Mouse (Mus musculus) lung, postnatal 0 days (tissue): Measurements from ENCODE around the gene Medag.

Experiments
- CTCF ChIP-seq: IDR thresholded peaks from 2 replicates; pipeline ENCODE4 v1.5.1; 2016; ENCODE audit warnings: antibody characterized with exemption, mild to moderate bottlenecking
- EP300 ChIP-seq: IDR thresholded peaks from 2 replicates; pipeline ENCODE4 v1.6.1; 2016; ENCODE audit warnings: antibody characterized with exemption, mild to moderate bottlenecking, control low read depth

DNA sequence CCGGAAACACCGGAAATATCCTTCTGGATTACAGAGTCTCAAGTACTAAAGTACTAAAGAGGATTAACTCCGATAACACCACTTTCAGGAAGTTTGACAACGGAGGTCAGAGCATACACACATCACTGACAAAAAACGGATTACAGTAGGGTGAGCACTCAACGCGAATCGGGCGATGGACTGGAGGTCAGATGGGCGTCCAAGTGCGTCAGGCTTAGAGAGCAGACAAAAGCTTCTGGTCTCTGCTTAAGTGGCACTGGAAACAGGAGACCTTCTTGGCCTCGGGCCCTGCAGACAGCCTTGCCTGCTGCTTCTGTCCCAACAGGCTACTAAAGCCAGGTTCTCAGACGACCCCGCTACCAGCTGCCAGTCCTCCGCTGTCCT, 30.7 kb downstream of the Medag start:
- TF ChIP-seq CTCF (no peak), EP300 (no peak)
